Mouse (Mus musculus) brain, embryonic 14.5 days (tissue): ENCODE results near the gene Pcgf1.

Experiments
- CTCF ChIP-seq: fragments of 200-500 bp; IDR thresholded peaks from 2 replicates; pipeline ENCODE4 v1.5.1; 2012; ENCODE audit warnings: inconsistent platforms, mild to moderate bottlenecking, moderate library complexity, borderline replicate concordance; ENCODE audit not compliant: insufficient read depth, insufficient read length; ENCODE audit errors: extremely low read depth
- POLR2A ChIP-seq: fragments of 200-500 bp; IDR thresholded peaks from 2 replicates; pipeline ENCODE4 v1.6.1; 2012; ENCODE audit warnings: mild to moderate bottlenecking, inconsistent platforms, borderline replicate concordance; ENCODE audit not compliant: poor library complexity, insufficient read depth, insufficient read length, severe bottlenecking; ENCODE audit errors: extremely low read depth

DNA sequence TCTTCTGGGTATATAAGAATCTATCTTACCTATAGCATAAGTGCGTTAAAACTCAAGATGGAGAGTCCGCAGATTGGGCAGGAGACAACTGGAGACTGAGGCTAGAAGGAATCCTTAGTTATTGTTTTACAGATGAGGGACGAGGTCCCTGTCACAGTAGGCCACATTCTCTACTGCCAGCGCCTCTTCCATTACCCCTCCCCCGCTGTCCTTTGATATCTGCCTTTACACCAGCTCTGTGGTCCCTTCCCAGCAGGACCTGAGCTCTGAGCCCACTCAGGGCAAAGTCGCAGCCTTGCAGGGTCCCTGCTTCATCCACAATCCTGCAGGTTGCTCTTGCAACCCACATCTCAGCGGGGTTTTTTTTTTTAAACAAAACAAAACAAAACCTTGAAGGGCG, 9.4 kb upstream of the Pcgf1 start:
- TF ChIP-seq POLR2A: no peak
- TF ChIP-seq CTCF: no peak
